Mouse (Mus musculus): ENCODE results near the gene Aipl1. TPM values are rescaled to one million over a fixed set of nuclear protein-coding genes. Genes with fewer than 3 reads are reported as not detected.

Gene Aipl1
- total RNA-seq, 1 experiment: 0.18 TPM

GRCm38 (mm10) chr11:72010940-72011722 is 26.2 kb downstream of the Aipl1 start:
- in situ Hi-C loops (cut with MboI; ENCODE audit: low sequenced_read_pairs in 2 of 2, unreplicated experiment in 2 of 2): no loop called here
- H3K9me3 ChIP-seq (ENCODE audit: control insufficient read depth, insufficient read depth, low read depth, low read length): no peaks in the 10 kb centered on the region
- no peaks in the 10 kb centered on the region for H3K36me3 ChIP-seq (ENCODE audit: control insufficient read depth, insufficient read depth, low read length, poor library complexity, severe bottlenecking)
- no peaks in the 10 kb centered on the region for H3K4me1 ChIP-seq (ENCODE audit: control insufficient read depth in 2 of 2, insufficient read depth in 2 of 2, low read length in 2 of 2, poor library complexity in 1 of 2)
- TF ChIP-seq MAFK (IDR thresholded peaks at IDR 0.05; ENCODE audit: insufficient read depth, low read depth, low read length) (no peak), ZNF384 (IDR thresholded peaks at IDR 0.05; ENCODE audit: low read depth, low read length) (no peak)
- no peak for DNase-seq (ENCODE audit: low read depth, low spot score)
- H3K4me3 ChIP-seq (ENCODE audit: insufficient read depth in 1 of 2, low read depth in 1 of 2, low read length in 2 of 2, poor library complexity in 1 of 2, severe bottlenecking in 1 of 2): no peak overlapping the region
- H3K9ac ChIP-seq (ENCODE audit: insufficient read depth, low read depth, low read length, poor library complexity, severe bottlenecking): no peak overlapping the region
- H3K27ac ChIP-seq (ENCODE audit: insufficient read depth, low read depth, low read length, poor library complexity, severe bottlenecking): no peak overlapping the region

GRCm38 (mm10) chr11:72010367-72010766 is 26.9 kb downstream of the Aipl1 start:
- no peak overlapping the region for H3K9ac ChIP-seq (ENCODE audit: insufficient read depth, low read depth, low read length, poor library complexity, severe bottlenecking)
- no peaks in the 10 kb centered on the region for H3K9me3 ChIP-seq (ENCODE audit: control insufficient read depth, insufficient read depth, low read depth, low read length)
- no peak for DNase-seq (ENCODE audit: low read depth, low spot score)

GRCm38 (mm10) chr11:72005547-72005946 is 31.8 kb downstream of the Aipl1 start:
- Histone ChIP-seq H3K9ac (ENCODE audit: insufficient read depth, low read depth, low read length, poor library complexity, severe bottlenecking) (no peak overlapping the region), H3K4me3 (ENCODE audit: insufficient read depth in 1 of 2, low read depth in 1 of 2, low read length in 2 of 2, poor library complexity in 1 of 2, severe bottlenecking in 1 of 2) (no peak overlapping the region), H3K9me3 (ENCODE audit: control insufficient read depth, insufficient read depth, low read depth, low read length) (no peaks in the 10 kb centered on the region), H3K27ac (ENCODE audit: insufficient read depth, low read depth, low read length, poor library complexity, severe bottlenecking) (no peak overlapping the region), H3K36me3 (ENCODE audit: control insufficient read depth, insufficient read depth, low read length, poor library complexity, severe bottlenecking) (no peaks in the 10 kb centered on the region), H3K4me1 (ENCODE audit: control insufficient read depth in 2 of 2, insufficient read depth in 2 of 2, low read length in 2 of 2, poor library complexity in 1 of 2) (no peaks in the 10 kb centered on the region)
- in situ Hi-C loops (cut with MboI; ENCODE audit: low sequenced_read_pairs in 2 of 2, unreplicated experiment in 2 of 2): no loop called here
- TF ChIP-seq MAFK (IDR thresholded peaks at IDR 0.05; ENCODE audit: insufficient read depth, low read depth, low read length) (no peak), CHD2 (IDR thresholded peaks at IDR 0.05; ENCODE audit: low read depth, low read length) (no peak), ZC3H11A (IDR thresholded peaks at IDR 0.05; ENCODE audit: borderline replicate concordance, low read depth, low read length) (no peak), HCFC1 (IDR thresholded peaks at IDR 0.05; ENCODE audit: borderline replicate concordance, insufficient read depth, low read length) (no peak), ZNF384 (IDR thresholded peaks at IDR 0.05; ENCODE audit: low read depth, low read length) (no peak)
- no peak for DNase-seq (ENCODE audit: low read depth, low spot score)

More at GRCm38 (mm10) chr11:72010367-72010766, 26.9 kb downstream of the Aipl1 start:
- in situ Hi-C loops (cut with MboI; ENCODE audit: low sequenced_read_pairs in 2 of 2, unreplicated experiment in 2 of 2): no loop called here
- TF ChIP-seq CHD2 (IDR thresholded peaks at IDR 0.05; ENCODE audit: low read depth, low read length) (no peak), ZC3H11A (IDR thresholded peaks at IDR 0.05; ENCODE audit: borderline replicate concordance, low read depth, low read length) (no peak), MAFK (IDR thresholded peaks at IDR 0.05; ENCODE audit: insufficient read depth, low read depth, low read length) (no peak), HCFC1 (IDR thresholded peaks at IDR 0.05; ENCODE audit: borderline replicate concordance, insufficient read depth, low read length) (no peak), ZNF384 (IDR thresholded peaks at IDR 0.05; ENCODE audit: low read depth, low read length) (no peak)
- Histone ChIP-seq H3K27ac (ENCODE audit: insufficient read depth, low read depth, low read length, poor library complexity, severe bottlenecking) (no peak overlapping the region), H3K4me1 (ENCODE audit: control insufficient read depth in 2 of 2, insufficient read depth in 2 of 2, low read length in 2 of 2, poor library complexity in 1 of 2) (no peaks in the 10 kb centered on the region), H3K36me3 (ENCODE audit: control insufficient read depth, insufficient read depth, low read length, poor library complexity, severe bottlenecking) (no peaks in the 10 kb centered on the region), H3K4me3 (ENCODE audit: insufficient read depth in 1 of 2, low read depth in 1 of 2, low read length in 2 of 2, poor library complexity in 1 of 2, severe bottlenecking in 1 of 2) (no peak overlapping the region)

GRCm38 (mm10) chr11:72003171-72003570 is 34.1 kb downstream of the Aipl1 start:
- Histone ChIP-seq H3K4me3 (ENCODE audit: insufficient read depth in 1 of 2, low read depth in 1 of 2, low read length in 2 of 2, poor library complexity in 1 of 2, severe bottlenecking in 1 of 2) (no peak overlapping the region), H3K9me3 (ENCODE audit: control insufficient read depth, insufficient read depth, low read depth, low read length) (no peaks in the 10 kb centered on the region), H3K4me1 (ENCODE audit: control insufficient read depth in 2 of 2, insufficient read depth in 2 of 2, low read length in 2 of 2, poor library complexity in 1 of 2) (no peaks in the 10 kb centered on the region), H3K27ac (ENCODE audit: insufficient read depth, low read depth, low read length, poor library complexity, severe bottlenecking) (no peak overlapping the region), H3K9ac (ENCODE audit: insufficient read depth, low read depth, low read length, poor library complexity, severe bottlenecking) (no peak overlapping the region), H3K36me3 (ENCODE audit: control insufficient read depth, insufficient read depth, low read length, poor library complexity, severe bottlenecking) (no peaks in the 10 kb centered on the region)
- no peak for TF ChIP-seq CHD2 (IDR thresholded peaks at IDR 0.05; ENCODE audit: low read depth, low read length)
- no peak for TF ChIP-seq ZNF384 (IDR thresholded peaks at IDR 0.05; ENCODE audit: low read depth, low read length)
- no peak for TF ChIP-seq MAFK (IDR thresholded peaks at IDR 0.05; ENCODE audit: insufficient read depth, low read depth, low read length)
- no peak for TF ChIP-seq ZC3H11A (IDR thresholded peaks at IDR 0.05; ENCODE audit: borderline replicate concordance, low read depth, low read length)
- no peak for TF ChIP-seq HCFC1 (IDR thresholded peaks at IDR 0.05; ENCODE audit: borderline replicate concordance, insufficient read depth, low read length)
- in situ Hi-C loops (cut with MboI; ENCODE audit: low sequenced_read_pairs in 2 of 2, unreplicated experiment in 2 of 2): no loop called here
- DNase-seq (ENCODE audit: low read depth, low spot score): no peak

Measured in ES-E14 (cell line).